Mouse (Mus musculus) naive thymus-derived CD4-positive, alpha-beta T cell, adult 2 months (primary cell): ENCODE measurements around the gene Skida1.
"Not testable (repeated sequence)": the region's sequence is repeated elsewhere in the genome, so short reads cannot be mapped to it uniquely, and the experiment has no call there.

Experiments
- DNase-seq: peaks from one replicate; pipeline ENCODE4 v3.0.0-alpha.2; 2011; ENCODE audit warnings: low read depth

Gene Skida1

GRCm38 (mm10) chr2:18048453-18049075 lies at the start of gene Skida1:
Skida1 (minus strand) TSS chr2:18049051.
- peak; percentile 24 for DNase-seq

GRCm38 (mm10) chr2:18095804-18096203 lies 47.0 kb upstream of the Skida1 start:
- no peak for DNase-seq

- DNase-seq: no peak
Measured at GRCm38 (mm10) chr2:18094319-18094718, 45.5 kb upstream of the Skida1 start.

- no peak for DNase-seq
Measured at GRCm38 (mm10) chr2:18093858-18094257, 45.0 kb upstream of the Skida1 start.

GRCm38 (mm10) chr2:18087695-18088094 lies 38.8 kb upstream of the Skida1 start:
- not testable (repeated sequence) for DNase-seq

- DNase-seq: no peak
Measured at GRCm38 (mm10) chr2:18080182-18080860, 31.5 kb upstream of the Skida1 start.

- no peak for DNase-seq
Measured at GRCm38 (mm10) chr2:18071947-18072346, 23.1 kb upstream of the Skida1 start.

GRCm38 (mm10) chr2:18068071-18068796 lies 19.4 kb upstream of the Skida1 start:
- no peak for DNase-seq

- DNase-seq: no peak
Measured at GRCm38 (mm10) chr2:18066436-18066835, 17.6 kb upstream of the Skida1 start.

GRCm38 (mm10) chr2:18065708-18066030 lies 16.8 kb upstream of the Skida1 start:
- DNase-seq: no peak

- DNase-seq: peak; percentile 82
Measured at GRCm38 (mm10) chr2:18064941-18065707, 16.3 kb upstream of the Skida1 start.

GRCm38 (mm10) chr2:18064356-18064858 lies 15.6 kb upstream of the Skida1 start:
- peak; percentile 95 for DNase-seq

- DNase-seq: peak; percentile 84
Measured at GRCm38 (mm10) chr2:18063763-18064251, 15.0 kb upstream of the Skida1 start.

- no peak for DNase-seq
Measured at GRCm38 (mm10) chr2:18060396-18060795, 11.5 kb upstream of the Skida1 start.

- DNase-seq: no peak
Measured at GRCm38 (mm10) chr2:18059891-18060290, 11.0 kb upstream of the Skida1 start.

- DNase-seq: no peak
Measured at GRCm38 (mm10) chr2:18059063-18059462, 10.2 kb upstream of the Skida1 start.

- no peak for DNase-seq
Measured at GRCm38 (mm10) chr2:18058146-18058708, 9.4 kb upstream of the Skida1 start.

GRCm38 (mm10) chr2:18057336-18058145 lies 8.7 kb upstream of the Skida1 start:
- DNase-seq: peak; percentile 76

GRCm38 (mm10) chr2:18056786-18057255 lies 8.0 kb upstream of the Skida1 start:
- DNase-seq: peak; percentile 93

GRCm38 (mm10) chr2:18055929-18056785 lies 7.3 kb upstream of the Skida1 start:
- DNase-seq: peak; percentile 92
